Mouse (Mus musculus) liver, embryonic 15.5 days (tissue): Measurements from ENCODE around the gene Samd1. TPM values are rescaled to one million over a fixed set of nuclear protein-coding genes. Genes with fewer than 3 reads are reported as not detected.
A peak's percentile ranks its signal among the peaks of the same experiment; 100 is the strongest.

Source experiments
- ATAC-seq: fragments of 200-750 bp; cut with Nextera tagmentation; 2 replicates; pipeline ENCODE4 v1.8.0; 2017; ENCODE audit warnings: moderate number of reproducible peaks, mild to moderate bottlenecking, moderate library complexity; ENCODE audit not compliant: insufficient read depth
- H3K27ac ChIP-seq: fragments of 300-500 bp; sonication (generic); replicated peaks from 2 replicates; pipeline ENCODE4 v1.5.1; 2015; ENCODE audit warnings: mild to moderate bottlenecking, inconsistent platforms
- H3K27me3 ChIP-seq: fragments of 300-500 bp; sonication (generic); 2 replicates; pipeline ENCODE4 v1.6.1; 2015; ENCODE audit warnings: mild to moderate bottlenecking, inconsistent platforms
- H3K36me3 ChIP-seq: fragments of 300-500 bp; sonication (generic); replicated peaks from 2 replicates; pipeline ENCODE4 v1.6.1; 2015; ENCODE audit warnings: moderate library complexity, mild to moderate bottlenecking, inconsistent platforms
- H3K4me1 ChIP-seq: fragments of 300-500 bp; sonication (generic); replicated peaks from 2 replicates; pipeline ENCODE4 v1.6.1; 2015; ENCODE audit warnings: inconsistent platforms
- H3K4me2 ChIP-seq: fragments of 300-500 bp; sonication (generic); 2 replicates; pipeline ENCODE4 v1.6.1; 2015; ENCODE audit warnings: moderate library complexity, mild to moderate bottlenecking, inconsistent platforms
- H3K4me3 ChIP-seq: fragments of 300-500 bp; sonication (generic); replicated peaks from 2 replicates; pipeline ENCODE4 v1.5.1; 2015; ENCODE audit warnings: mild to moderate bottlenecking, inconsistent platforms
- H3K9ac ChIP-seq: fragments of 300-500 bp; sonication (generic); 2 replicates; pipeline ENCODE4 v1.6.1; 2015; ENCODE audit warnings: moderate library complexity, mild to moderate bottlenecking, inconsistent platforms
- H3K9me3 ChIP-seq: fragments of 300-500 bp; sonication (generic); replicated peaks from 2 replicates; pipeline ENCODE4 v1.6.1; 2016; ENCODE audit warnings: inconsistent platforms
- WGBS: fragments of 180-500 bp; shearing (Covaris S2); methylation state at CpG from one replicate; pipeline ENCODE4 v1.1.7; 2015; ENCODE audit warnings: mixed read lengths; ENCODE audit not compliant: insufficient replicate concordance; 5-methylcytosine and 5-hydroxymethylcytosine counted together
- polyA plus RNA-seq: library from polyadenylated mRNA; unstranded; fragments of >200 nt; fragmentation: Nextera tagmentation; extraction: Ambion mirVana; gene quantifications from 2 replicates; pipeline ENCODE4 v1.2.1, GENCODE M21; 2015

Samd1 gene
- polyA plus RNA-seq, result 5.8 and 6.9 TPM in 2 replicates

DNA sequence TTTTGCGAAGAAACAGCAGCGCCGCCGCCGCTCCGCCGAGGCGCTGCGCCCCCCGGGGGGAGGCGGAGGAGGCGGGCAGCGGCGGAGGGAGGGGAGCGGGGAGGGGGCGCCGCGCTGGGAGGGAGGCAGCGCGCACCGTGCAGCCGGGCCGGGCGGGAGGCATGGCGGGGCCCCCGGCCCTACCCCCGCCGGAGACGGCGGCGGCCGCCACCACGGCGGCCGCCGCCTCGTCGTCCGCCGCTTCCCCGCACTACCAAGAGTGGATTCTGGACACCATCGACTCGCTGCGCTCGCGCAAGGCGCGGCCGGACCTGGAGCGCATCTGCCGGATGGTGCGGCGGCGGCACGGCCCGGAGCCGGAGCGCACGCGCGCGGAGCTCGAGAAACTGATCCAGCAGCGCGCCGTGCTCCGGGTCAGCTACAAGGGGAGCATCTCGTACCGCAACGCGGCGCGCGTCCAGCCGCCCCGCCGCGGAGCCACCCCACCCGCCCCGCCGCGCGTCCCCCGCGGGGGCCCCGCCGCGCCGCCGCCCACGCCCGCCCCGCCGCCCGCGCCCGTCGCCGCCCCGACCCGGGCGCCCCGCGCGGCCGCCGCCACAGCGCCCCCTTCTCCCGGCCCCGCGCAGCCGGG, at the start of gene Samd1:
Samd1 (plus strand) TSS at position 162 of the 631 bp plus-strand sequence.
- Histone ChIP-seq H3K27me3 (no peaks in the 10 kb centered on the region), H3K4me3 (peak within 1 kb of the TSS; percentile 84), H3K4me2 (peak within 1 kb of the TSS; percentile 99), H3K36me3 (peaks cover 45% of the 10 kb centered on the region), H3K9ac (peak within 1 kb of the TSS; percentile 92), H3K4me1 (peaks cover 71% of the 10 kb centered on the region), H3K9me3 (no peaks in the 10 kb centered on the region), H3K27ac (peak within 1 kb of the TSS; percentile 91)
- under 1% methylated on average over 55 of the region's 112 CpGs for WGBS
- ATAC-seq, result no peak

DNA sequence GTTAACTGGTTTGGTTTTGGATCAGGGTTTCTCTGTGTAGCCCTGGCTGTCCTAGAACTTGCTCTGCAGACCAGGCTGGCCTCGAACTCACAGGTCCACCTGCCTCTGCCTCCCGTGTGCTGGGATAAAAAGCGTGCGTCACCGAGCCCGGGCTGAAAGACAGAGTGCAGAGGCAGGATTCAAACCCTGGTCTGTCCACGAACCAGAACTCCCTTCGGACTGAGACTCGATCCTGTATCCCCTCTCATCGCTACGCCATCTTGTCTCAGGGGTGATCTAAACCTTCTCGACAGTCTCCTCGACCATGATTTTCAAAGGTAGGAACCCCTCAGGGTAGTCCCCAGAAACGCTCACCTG, 42.7 kb upstream of the Samd1 start:
- peak overlapping the region; percentile 85 for H3K4me3 ChIP-seq
- no peaks in the 10 kb centered on the region for H3K9me3 ChIP-seq
- H3K4me2 ChIP-seq, result peak overlapping the region; percentile 86
- ATAC-seq, result no peak
- H3K27me3 ChIP-seq, result no peaks in the 10 kb centered on the region
- H3K27ac ChIP-seq, result peak overlapping the region; percentile 72
- peaks cover 17% of the 10 kb centered on the region for H3K36me3 ChIP-seq
- WGBS, result 2% methylated on average over 14 of the region's 14 CpGs
- peaks cover 31% of the 10 kb centered on the region for H3K4me1 ChIP-seq
- H3K9ac ChIP-seq, result peak overlapping the region; percentile 46

DNA sequence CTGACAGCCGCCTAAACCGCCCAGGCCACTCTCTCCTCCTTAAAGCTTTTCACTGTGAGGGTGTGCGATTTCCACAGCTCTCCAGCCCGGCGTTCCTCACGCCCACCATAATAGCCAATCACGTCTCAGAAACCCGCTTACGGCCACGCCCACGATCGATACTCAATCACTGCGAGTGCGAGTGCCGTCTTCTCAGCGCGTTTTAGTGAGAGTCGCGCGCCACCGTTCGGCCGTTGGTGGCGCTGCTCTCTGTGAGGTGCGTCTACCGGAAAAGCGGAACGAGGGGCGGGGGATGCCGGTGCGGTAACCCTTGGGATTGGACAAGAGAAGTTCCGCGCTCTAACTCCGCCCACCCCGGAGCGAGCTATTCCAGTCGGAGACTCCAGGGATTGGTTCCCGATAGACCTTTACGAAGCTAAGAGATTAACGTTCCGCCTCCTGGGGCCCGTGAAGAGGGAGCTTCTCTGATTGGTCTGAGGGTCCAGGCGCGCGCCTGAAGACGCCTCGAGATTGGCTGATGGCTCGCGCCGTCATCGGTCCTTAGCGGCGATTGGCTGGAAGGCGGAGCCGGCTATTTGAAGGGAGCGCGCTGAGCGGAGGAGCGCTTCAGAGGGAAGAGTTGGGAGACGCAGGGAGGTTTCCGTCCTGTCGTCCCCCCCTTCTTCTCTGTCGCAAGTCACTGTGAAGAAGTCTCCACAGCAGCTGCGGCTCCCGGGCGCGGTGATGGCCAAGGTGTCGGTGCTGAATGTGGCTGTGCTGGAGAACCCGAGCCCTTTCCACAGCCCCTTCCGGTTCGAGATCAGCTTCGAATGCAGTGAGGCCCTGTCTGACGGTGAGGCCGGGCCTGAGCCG, 42.1 kb upstream of the Samd1 start, which contains the start of the genes Gm10644 and Asf1b:
Gm10644 (minus strand) TSS at position 100 of the 852 bp plus-strand sequence.
Asf1b (plus strand) TSS at position 402 of the 852 bp plus-strand sequence.
- Histone ChIP-seq H3K4me2 (peak within 1 kb of the TSS; percentile 86), H3K9ac (peak within 1 kb of the TSS; percentile 85), H3K27me3 (no peaks in the 10 kb centered on the region), H3K4me1 (peaks cover 31% of the 10 kb centered on the region), H3K27ac (peak within 1 kb of the TSS; percentile 82), H3K4me3 (peak within 1 kb of the TSS; percentile 85), H3K36me3 (peaks cover 22% of the 10 kb centered on the region), H3K9me3 (no peaks in the 10 kb centered on the region)
- peak; percentile 98 for ATAC-seq
- WGBS, result under 1% methylated on average over 75 of the region's 75 CpGs

DNA sequence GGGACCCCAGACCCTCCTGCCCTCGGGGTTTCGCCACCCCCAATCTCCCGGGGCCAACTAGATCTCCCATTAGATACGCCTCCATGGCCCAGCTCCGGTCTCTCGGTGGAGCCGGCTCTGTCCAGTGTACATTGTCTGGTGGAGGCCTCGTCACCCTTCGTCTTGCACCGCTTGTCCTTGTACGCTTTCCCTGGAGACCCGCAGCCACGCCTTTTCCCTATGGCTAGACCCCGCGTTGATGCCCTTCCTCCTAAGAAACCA, 41.6 kb upstream of the Samd1 start:
- peak overlapping the region; percentile 82 for H3K27ac ChIP-seq
- 2% methylated on average over 15 of the region's 15 CpGs for WGBS
- peak overlapping the region; percentile 85 for H3K9ac ChIP-seq

DNA sequence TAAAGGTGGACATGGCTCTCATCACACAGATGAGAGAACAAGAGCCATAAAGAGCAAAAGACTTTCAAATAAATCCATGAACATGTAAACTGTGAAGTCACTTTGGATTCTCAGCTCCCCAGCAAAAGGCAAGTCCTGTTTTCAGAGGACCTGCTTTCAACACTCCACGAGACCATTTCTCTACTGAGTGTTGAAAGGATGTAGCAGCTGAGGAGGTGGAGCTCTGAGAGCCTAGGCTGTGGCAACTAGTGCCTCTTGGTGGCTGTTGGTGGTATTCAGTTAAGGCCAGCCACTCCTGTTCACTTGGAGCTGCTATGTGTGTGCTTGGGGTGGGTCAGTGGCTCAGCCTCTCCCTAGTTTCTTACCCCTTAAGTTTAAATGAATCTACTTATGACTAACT, 40.7 kb upstream of the Samd1 start:
- 11% methylated on average over 1 of the region's 1 CpGs for WGBS
- Histone ChIP-seq H3K27ac (no peak overlapping the region), H3K9me3 (no peaks in the 10 kb centered on the region), H3K27me3 (no peaks in the 10 kb centered on the region), H3K4me1 (peaks cover 31% of the 10 kb centered on the region), H3K36me3 (peaks cover 28% of the 10 kb centered on the region), H3K4me3 (peak overlapping the region; percentile 85), H3K9ac (peak overlapping the region; percentile 85), H3K4me2 (peak overlapping the region; percentile 86)
- ATAC-seq, result no peak

More for the DNA sequence above, 41.6 kb upstream of the Samd1 start:
- Histone ChIP-seq H3K4me2 (peak overlapping the region; percentile 86), H3K27me3 (no peaks in the 10 kb centered on the region), H3K9me3 (no peaks in the 10 kb centered on the region), H3K4me3 (peak overlapping the region; percentile 85), H3K4me1 (peaks cover 31% of the 10 kb centered on the region), H3K36me3 (peaks cover 23% of the 10 kb centered on the region)
- ATAC-seq, result no peak

DNA sequence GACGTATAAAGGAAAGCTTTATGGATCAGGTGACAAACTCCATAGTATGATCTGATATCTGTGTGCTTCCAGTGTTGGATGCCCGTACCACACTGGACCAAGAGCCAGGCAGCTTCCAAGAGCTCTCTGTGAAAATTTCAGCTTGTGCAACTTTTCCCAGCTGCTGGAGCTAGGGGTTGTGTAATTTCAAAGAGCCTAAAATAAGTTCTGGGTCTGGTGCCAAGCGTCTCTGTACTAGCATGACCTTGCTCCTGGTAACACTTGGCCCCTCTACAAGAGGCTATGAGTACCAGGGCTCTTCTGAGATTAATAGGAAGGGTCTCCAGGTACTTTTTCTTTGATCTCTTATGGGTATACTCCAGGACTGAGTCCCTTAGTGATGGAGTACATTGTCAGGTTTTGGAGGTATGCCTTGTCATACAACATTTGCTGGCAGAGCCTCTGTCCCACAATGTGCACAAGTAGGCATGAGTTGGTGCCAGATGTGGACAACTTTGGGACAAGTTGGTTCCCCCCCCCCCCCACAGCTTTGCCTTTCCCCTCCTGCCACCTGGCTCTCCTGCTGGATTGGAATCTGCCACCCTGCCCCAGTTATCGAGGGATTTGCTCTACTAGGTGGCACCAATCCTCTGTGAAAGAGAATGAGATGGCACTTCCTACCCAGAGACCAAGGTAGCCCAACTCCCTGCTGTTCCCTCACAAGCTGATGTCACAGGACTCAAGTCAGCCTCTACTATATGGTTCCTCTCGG, 33.3 kb upstream of the Samd1 start:
- Histone ChIP-seq H3K27ac (no peak overlapping the region), H3K4me2 (no peak overlapping the region), H3K9me3 (no peaks in the 10 kb centered on the region), H3K9ac (no peak overlapping the region), H3K27me3 (no peaks in the 10 kb centered on the region), H3K4me3 (no peak overlapping the region), H3K36me3 (peaks cover 84% of the 10 kb centered on the region), H3K4me1 (0 out of 2 replicates have a peak, but pooled peaks cover 3% of the 10 kb centered on the region)
- WGBS, result 82% methylated on average over 5 of the region's 5 CpGs
- no peak for ATAC-seq

DNA sequence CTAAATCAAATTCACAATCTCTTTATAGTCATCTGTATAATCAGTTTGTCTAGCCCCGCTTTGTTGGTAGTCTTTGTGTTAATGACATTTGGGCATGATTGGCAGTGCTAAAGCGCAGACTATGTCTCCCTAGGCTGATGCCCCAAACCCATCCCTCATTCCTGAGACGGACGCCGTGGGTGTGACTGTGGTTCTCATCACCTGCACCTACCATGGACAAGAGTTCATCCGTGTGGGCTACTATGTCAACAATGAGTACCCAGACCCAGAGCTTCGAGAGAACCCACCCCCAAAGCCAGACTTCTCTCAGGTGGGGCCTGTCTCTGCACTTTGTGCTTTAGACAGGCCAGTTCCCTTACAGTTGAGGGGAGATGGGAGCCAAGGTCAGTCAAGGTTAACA, 29.8 kb upstream of the Samd1 start:
- peaks cover 21% of the 10 kb centered on the region for H3K4me1 ChIP-seq
- H3K9me3 ChIP-seq, result no peaks in the 10 kb centered on the region
- no peaks in the 10 kb centered on the region for H3K27me3 ChIP-seq
- H3K4me3 ChIP-seq, result no peak overlapping the region
- no peak overlapping the region for H3K4me2 ChIP-seq
- H3K36me3 ChIP-seq, result peaks cover 89% of the 10 kb centered on the region
- no peak overlapping the region for H3K27ac ChIP-seq
- WGBS, result 89% methylated on average over 7 of the region's 7 CpGs
- no peak overlapping the region for H3K9ac ChIP-seq
- no peak for ATAC-seq

DNA sequence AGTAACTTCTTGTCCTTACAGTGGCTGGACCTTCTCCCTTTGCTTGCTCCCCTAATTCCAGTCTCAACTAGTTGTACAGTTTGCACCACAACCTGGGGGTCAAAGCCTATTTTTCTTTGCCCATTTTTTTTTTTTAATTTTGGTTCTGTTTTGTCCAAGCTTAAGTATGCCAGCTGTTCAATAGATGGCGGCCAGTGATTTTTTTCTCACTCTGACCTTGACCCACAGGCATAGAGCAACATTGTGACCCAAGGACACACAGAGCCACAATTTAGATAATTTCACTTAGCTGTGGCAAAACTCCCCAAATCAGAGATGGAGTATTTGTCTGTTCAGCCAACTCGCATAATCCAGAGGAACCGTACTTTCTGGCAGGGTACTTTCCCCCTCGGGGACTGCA, 26.4 kb upstream of the Samd1 start:
- Histone ChIP-seq H3K4me2 (peak overlapping the region; percentile 99), H3K36me3 (peaks cover 58% of the 10 kb centered on the region), H3K4me1 (peaks cover 40% of the 10 kb centered on the region), H3K4me3 (no peak overlapping the region), H3K27ac (peak overlapping the region; percentile 78; the same call in 1 of the 2 replicates), H3K9ac (no peak overlapping the region), H3K27me3 (no peaks in the 10 kb centered on the region), H3K9me3 (no peaks in the 10 kb centered on the region)
- ATAC-seq, result no peak
- 83% methylated on average over 4 of the region's 4 CpGs for WGBS

DNA sequence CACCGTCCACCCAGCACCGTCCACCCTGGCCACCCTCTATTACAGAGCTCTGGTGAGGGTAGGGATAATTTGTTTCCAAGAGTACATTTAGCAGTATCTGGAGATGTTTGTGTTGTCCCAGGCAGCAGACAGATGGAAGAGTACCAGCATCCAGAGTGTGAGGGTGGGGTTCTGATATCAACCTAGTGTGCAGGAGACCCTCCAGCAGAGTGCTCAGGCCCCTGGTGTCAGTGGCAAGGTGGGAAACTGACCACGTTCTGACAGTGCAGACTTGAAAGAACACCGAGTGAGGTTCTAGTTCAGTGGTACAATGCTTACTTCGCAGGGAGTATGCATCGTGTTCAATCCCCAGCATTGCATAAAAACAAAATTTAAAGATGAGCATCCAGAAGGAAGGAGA, 25.8 kb upstream of the Samd1 start:
- Histone ChIP-seq H3K4me2 (peak overlapping the region; percentile 99), H3K4me1 (peaks cover 41% of the 10 kb centered on the region), H3K9ac (peak overlapping the region; percentile 78), H3K36me3 (peaks cover 52% of the 10 kb centered on the region), H3K4me3 (peak overlapping the region; percentile 94), H3K27ac (peak overlapping the region; percentile 78), H3K27me3 (no peaks in the 10 kb centered on the region), H3K9me3 (no peaks in the 10 kb centered on the region)
- WGBS, result 79% methylated on average over 6 of the region's 6 CpGs
- ATAC-seq, result no peak

DNA sequence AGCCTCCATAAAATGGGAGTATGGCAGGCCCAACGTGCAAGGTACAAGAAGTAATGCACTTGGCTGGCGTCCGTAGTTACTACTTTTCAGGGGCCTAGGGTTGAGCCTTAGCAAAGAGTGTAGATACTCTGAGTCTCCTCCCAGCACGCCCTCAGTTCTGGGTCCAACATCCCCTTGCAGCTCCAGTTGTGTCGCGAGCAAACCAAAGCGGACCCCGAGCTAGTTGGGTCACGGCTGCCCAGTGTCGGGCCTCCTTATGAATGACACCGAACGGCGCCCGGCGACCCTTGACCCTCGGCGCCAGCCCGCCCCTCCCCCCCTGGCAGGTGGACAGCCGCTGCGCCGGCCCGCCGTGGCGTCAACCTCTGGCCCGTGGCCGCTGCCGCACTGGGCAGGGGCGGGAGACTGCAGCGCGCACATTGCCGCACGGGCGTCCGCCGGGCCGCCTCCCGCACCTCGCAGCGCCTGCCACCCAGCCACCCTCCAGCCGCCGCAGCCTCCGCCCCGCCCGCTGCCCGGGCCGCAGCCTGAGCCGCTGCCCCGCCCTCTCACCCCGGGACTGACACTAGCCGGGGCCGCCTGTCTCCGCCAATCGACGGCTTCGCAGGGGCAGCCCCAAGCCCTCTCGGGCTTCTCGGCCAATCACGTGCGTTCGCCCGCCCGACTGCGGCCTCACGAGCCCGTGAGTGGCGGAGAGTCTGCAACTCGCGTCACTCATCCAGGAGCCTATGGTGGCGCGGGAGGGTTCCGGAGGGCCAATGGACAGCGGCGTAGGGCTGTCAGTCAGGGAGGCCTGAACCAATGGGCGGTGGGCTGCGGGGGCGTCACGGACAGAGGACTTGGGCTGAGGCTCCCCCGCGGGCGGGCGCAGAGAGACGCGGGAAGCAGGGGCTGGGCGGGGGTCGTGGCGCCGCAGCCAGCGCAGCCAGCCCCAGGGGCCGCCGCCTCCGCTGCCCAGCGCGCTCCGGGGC, 25.0 kb upstream of the Samd1 start, which contains the start of gene Prkaca:
Prkaca (plus strand) TSS at position 844 of the 971 bp plus-strand sequence.
- H3K4me2 ChIP-seq, result peak within 1 kb of the TSS; percentile 99
- H3K9ac ChIP-seq, result peak within 1 kb of the TSS; percentile 91
- H3K4me3 ChIP-seq, result peak within 1 kb of the TSS; percentile 94
- H3K36me3 ChIP-seq, result peaks cover 45% of the 10 kb centered on the region
- peaks cover 49% of the 10 kb centered on the region for H3K4me1 ChIP-seq
- H3K27me3 ChIP-seq, result no peaks in the 10 kb centered on the region
- H3K9me3 ChIP-seq, result no peaks in the 10 kb centered on the region
- WGBS, result under 1% methylated on average over 76 of the region's 94 CpGs
- peak; percentile 99 for ATAC-seq
- peak within 1 kb of the TSS; percentile 79 for H3K27ac ChIP-seq
